Mouse (Mus musculus) MEL-GATA-1-ER (cell line): Measurements from ENCODE around the gene Ccdc175.

Experiments
- DNase-seq: peaks from one replicate; pipeline ENCODE4 v3.0.0-alpha.2; 2012; ENCODE audit warnings: low read depth; ENCODE audit errors: extremely low read depth

Gene Ccdc175

GRCm38 (mm10) chr12:72184929-72185328 lies at the start of gene Ccdc175:
Ccdc175 (minus strand) TSS chr12:72185029.
- no peak for DNase-seq

GRCm38 (mm10) chr12:72234151-72234550 lies 49.3 kb upstream of the Ccdc175 start:
- no peak for DNase-seq

GRCm38 (mm10) chr12:72232826-72233790 lies 48.3 kb upstream of the Ccdc175 start:
- no peak for DNase-seq

DNA sequence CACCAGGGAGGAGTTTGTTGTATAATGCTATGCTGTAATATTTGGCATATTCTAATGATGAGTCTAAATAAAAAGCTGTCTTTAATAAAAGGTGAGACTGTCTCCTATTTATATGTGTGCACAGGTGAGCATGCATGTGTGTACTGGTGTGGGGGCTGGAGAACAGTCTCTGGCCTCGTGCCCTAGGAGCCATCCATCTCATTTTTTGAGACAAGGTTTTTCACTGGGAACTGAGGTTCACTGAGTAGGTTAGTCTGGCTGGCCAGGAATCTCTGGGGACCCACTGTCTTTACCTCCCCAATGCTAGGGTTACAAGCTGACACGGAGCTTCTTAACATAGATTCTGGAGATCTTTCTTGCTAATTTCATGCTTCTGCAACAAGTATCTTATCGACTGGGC lies 47.3 kb upstream of the Ccdc175 start:
- no peak for DNase-seq

DNA sequence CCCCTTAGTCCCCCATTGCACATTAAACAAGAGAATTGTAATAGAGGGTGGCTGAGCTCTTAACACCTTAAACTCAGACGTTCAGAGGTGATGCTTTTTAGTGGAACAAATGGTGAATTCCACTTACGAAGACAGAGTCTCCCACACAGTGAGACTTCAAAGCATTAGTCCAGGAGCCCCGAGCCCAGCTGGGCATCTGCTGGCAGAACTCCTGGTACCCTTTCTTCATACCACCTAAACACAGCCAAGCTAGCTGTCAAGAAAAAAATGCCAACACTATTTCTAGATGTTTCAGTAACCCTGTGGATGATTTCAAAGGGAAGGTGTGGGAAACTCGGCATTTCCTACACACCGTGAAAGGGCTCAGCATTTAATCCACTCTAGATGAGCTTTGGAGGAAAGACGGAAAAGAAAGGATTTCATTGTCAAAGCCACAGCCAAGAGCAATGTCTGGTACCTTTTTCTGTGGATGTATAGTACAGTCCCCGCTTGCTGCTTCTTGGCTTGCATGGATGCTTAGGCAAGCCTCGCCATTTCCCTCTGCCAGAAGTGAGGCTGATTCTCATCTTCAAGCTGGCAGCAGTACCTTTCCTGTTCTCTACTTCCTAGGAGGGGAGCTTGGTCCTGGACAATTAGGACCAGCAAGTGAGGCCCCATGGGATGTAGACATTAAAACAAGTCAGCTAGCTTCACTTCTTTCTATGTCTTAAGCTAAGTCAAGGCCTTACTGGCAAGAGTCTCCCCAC lies 44.8 kb upstream of the Ccdc175 start:
- no peak for DNase-seq

- no peak for DNase-seq
These were observed 42.9 kb upstream of the Ccdc175 start for GRCm38 (mm10) chr12:72227731-72228130.

GRCm38 (mm10) chr12:72225371-72225770 lies 40.5 kb upstream of the Ccdc175 start:
- no peak for DNase-seq

DNA sequence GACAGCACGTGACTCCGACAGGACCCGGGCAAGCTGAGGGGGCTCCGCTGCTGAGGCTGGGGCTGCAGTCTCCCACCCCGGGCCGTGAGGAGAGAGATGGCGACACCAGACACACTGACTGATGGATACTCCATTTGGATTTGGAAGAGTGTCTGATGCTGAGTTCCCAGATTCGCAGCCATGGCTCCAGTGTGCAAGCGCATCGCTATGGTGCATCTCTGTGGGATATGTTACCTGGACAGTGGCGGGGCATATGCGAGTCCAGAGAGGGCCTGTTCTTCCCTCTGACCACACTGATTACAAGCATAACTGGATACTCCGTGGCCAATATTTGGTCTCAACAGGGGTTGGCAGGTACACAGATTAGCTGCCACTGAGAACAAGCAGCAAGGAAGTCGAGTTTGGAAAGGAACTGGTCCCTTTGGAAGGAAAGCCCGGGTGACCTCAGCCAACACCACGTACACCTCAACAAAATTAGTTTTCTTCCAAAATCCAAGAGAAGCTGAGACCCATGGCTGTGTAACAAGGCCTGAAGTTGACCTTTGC lies 38.8 kb upstream of the Ccdc175 start:
- no peak for DNase-seq

GRCm38 (mm10) chr12:72213554-72213953 lies 28.7 kb upstream of the Ccdc175 start:
- no peak for DNase-seq

DNA sequence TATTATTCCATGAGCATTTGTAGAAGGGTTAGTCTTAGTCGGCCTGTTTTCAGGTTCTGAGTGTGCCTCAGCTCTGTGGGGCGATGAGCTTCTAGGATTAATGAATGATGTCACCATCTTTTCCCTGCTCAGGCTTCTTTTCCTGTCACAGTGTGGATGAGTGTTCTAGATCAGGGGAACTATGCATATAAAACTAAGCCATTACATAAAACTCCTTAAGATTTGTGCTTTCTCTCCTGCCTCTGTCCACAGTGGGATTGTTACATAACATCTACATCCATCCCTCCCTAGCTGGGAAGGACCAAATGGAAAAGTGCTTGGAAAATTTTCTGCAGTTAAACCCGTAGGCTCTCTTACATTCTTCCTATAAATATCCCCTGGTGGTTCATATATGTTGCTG lies 16.0 kb upstream of the Ccdc175 start:
- no peak for DNase-seq

DNA sequence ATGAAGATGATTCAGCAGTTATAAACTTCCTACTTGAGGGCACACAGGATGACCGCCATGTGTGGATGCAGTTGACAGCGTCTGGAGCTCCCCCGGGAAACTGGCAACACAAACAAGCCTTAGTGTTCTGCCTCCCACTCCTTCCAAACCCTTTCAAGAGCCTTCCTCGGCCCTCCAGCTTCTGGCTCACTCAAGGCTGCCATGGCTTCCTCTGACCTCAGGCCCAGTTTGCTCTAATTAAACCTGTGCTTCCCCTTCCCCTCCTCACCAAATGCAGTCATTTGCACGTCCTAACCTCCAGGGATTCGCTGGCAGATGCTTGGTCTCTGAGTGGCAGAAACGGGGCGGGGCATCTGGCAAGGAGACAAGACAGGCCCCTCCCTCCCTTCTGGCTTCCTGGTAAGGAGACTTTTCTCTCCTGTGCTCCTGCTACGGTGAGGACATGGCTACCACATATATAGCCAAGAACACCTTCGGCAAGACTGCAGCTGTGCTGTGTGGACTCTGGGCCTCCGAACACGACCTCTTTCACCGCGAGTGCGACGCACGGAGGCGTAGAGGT lies 13.2 kb upstream of the Ccdc175 start:
- no peak for DNase-seq

DNA sequence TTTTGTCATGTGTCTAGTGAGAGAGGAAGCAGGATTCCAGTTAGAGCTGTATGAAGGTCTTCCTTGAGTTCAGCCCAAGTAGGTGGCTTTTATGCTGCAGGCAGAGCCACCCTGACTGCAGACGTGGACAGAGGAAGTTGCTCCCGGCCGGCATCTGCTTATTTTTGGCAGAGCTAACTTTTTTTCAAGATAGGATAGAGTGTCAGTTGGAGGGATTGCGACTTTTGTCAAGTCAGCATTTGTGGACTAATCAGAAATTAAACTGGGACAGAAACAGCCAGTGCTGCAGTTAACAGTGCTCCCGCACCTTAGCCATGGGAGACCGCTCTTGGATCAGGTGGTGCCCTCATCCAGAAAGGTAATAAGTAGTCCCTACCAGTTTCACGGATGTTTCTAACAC lies 12.6 kb upstream of the Ccdc175 start:
- no peak for DNase-seq

- no peak for DNase-seq
These were observed 5.3 kb downstream of the Ccdc175 start for GRCm38 (mm10) chr12:72179561-72179960.

GRCm38 (mm10) chr12:72178322-72178721 lies 6.5 kb downstream of the Ccdc175 start:
- DNase-seq: no peak

- no peak for DNase-seq
These were observed 26.4 kb downstream of the Ccdc175 start for GRCm38 (mm10) chr12:72158421-72158820.

DNA sequence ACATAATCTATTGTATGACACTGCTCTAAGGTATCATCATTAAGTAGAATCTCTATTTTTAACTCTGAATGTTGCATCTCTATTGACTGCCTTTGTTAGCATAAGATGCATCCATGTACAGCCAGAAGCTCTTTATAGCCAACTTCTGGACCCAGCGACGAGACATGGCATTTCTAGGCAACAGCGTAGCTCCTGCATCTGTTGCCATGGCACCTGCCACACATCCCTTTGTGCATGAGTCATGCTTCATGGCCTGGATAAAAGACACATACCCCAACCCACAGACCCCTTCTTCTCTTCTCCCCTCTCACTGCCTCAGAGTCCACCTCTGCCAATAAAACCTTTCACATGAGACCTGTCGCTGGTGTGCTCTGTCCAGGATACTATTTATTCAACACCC lies 34.0 kb downstream of the Ccdc175 start:
- no peak for DNase-seq

DNA sequence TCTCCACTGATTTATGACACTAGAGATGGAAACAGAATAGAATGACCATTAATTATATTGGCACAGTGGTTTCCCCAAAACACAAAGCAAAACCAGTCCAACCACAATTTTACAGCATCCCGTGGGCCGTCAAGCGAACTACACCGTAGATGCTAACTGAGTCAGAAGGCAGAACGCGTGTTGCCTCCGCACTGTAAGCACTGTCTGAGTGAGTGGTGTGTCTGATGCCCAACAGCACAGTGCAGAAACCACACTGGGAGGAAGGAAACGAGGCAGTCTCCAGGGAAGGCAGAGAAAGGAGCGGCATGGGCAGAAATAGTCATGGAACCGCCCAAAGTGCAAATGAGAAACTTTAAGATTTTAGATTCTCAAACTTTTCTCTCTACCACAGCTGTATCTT lies 55.6 kb downstream of the Ccdc175 start:
- DNase-seq: no peak

DNA sequence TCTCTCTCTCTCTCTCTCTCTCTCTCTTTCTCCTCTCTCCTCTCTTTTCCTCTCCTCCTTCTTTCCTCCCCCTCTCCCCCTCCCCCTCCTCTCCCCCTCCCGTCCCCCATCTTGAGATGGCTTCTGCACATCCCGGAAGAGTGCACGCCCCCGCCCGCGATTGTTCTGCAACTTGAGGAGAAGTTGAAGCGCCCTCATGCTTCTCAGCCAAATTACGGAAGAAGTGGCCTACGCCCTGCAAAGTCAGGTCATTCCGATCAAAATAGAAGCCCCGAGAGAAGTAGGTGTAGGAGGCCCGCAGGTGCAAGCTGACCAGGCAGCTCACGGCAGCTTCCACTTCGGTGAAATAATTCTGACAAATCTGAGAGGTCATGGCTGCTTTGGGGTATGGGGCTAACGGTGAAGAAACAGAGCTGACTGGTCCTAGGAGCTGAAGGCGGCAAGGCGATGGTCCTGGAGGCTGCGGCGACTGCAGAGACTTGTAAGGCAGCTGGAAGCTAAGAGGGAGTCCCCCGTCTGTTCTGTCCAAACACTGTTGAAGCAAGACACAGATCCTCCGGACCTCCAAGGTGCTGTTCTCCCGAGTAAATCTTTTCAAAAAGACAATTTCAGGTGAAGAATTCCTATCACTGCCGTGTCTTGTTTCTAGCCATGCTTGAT lies 69.0 kb downstream of the Ccdc175 start:
- no peak for DNase-seq

GRCm38 (mm10) chr12:72115126-72115525 lies 69.7 kb downstream of the Ccdc175 start:
- no peak for DNase-seq

DNA sequence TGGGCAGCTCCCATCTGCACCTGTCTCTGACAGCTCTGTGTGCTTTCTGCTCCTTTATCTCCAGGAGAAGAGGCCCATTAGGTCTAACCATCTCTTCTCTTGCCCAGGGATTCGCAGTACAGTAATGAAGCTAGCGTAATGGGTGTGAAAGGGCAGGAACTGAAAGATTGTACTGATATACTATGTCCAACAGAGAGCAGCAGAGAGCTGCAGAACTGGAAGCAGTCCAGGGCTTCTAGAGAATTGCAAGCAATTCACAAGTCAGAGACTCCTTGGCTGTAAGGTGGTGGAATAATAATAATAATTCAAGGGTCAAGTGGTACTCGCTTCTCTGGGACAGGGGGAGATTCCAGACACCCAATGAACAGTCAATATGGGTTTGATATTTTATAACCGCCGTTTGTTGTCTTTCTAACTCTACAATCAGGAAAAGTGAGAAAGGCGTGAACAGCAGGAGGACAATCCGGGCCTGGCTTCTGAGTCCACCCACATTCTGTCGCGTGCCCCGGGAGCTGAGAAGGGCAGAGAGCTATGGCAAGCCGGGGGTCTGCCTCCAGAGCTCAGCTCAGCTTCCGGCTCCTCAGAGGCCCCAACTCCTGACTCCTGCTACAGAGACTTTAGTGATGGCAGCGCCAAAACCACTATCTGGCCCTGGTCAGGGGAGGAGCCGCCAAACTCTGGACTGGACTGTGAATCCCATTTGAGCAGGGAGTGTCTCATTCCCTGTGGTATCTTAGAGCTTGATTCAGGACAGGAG lies 80.1 kb downstream of the Ccdc175 start:
- DNase-seq: peak; percentile 48

DNA sequence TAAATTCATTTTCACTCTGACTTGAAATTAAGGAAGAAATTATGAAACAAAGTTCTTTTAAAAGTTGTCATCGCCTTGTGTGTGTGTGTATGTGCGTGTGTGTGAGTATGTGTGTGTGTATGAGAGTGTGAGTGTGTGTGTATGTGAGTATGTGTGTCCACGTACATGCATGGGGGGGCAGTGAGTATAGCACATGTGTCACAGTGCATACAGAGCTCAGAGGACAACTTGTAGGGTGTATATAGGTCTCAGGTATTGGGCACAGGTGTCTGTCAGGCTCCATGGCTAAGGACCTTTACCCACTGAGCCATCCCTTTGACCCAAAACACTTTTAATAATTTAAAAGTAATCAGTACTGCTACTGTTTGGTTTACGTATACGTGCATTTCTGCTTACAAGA lies 80.8 kb downstream of the Ccdc175 start:
- DNase-seq: no peak
